Mouse (Mus musculus) forebrain, embryonic 15.5 days (tissue): ENCODE measurements around the gene Kcnmb3. TPM values are rescaled to one million over a fixed set of nuclear protein-coding genes. Genes with fewer than 3 reads are reported as not detected.

Experiments
- polyA plus RNA-seq: library from polyadenylated mRNA; unstranded; fragments of >200 nt; fragmentation: Nextera tagmentation; extraction: Ambion mirVana; gene quantifications from 2 replicates; pipeline ENCODE4 v1.2.1, GENCODE M21; 2015

Gene Kcnmb3
- polyA plus RNA-seq, 1 experiment from 2014 or later = 0.25 TPM

Other genes starting within 250 kb of the Kcnmb3 start
- gene Zmat3, start 126.2 kb downstream of the Kcnmb3 start, polyA plus RNA-seq = 6.4 and 6.5 TPM in 2 replicates
- gene Pik3ca, start 94.6 kb downstream of the Kcnmb3 start, polyA plus RNA-seq = 14.8 and 17.6 TPM in 2 replicates
- gene Zfp639, start 18.0 kb upstream of the Kcnmb3 start, polyA plus RNA-seq = 37.9 and 39.3 TPM in 2 replicates
- gene Mfn1, start 37.2 kb upstream of the Kcnmb3 start, polyA plus RNA-seq = 34.4 and 35.6 TPM in 2 replicates
- 70.9 and 71.8 TPM in 2 replicates for gene Gnb4, start 124.4 kb upstream of the Kcnmb3 start, polyA plus RNA-seq
- gene Actl6a, start 214.1 kb upstream of the Kcnmb3 start, polyA plus RNA-seq = 126 and 139 TPM in 2 replicates
- gene Ndufb5, start 244.8 kb upstream of the Kcnmb3 start, polyA plus RNA-seq = 287 and 299 TPM in 2 replicates
- gene Mrpl47, start 245.4 kb upstream of the Kcnmb3 start, polyA plus RNA-seq = 36.6 and 38.1 TPM in 2 replicates